Mouse (Mus musculus) heart, postnatal 36 days (tissue): ENCODE results near the gene Cript. TPM values are rescaled to one million over a fixed set of nuclear protein-coding genes. Genes with fewer than 3 reads are reported as not detected.

Experiments
- total RNA-seq, 2 experiments: library from RNA; stranded (reverse); gene quantifications; 2 replicates each; pipeline ENCODE4 v1.2.3; 2021

Cript gene
- total RNA-seq, 2 experiments from 2014 or later = 44.1 to 44.4 TPM

Other genes starting within 250 kb of the Cript start
- gene Tmem247, start 108.2 kb upstream of the Cript start, total RNA-seq = not detected
- gene Atp6v1e2, start 77.7 kb upstream of the Cript start, total RNA-seq = not detected
- 100 to 1,000 TPM; 144 to 146 TPM for gene Rhoq, start 62.5 kb upstream of the Cript start, total RNA-seq
- 1 to 10 TPM; 3.5 to 4.1 TPM for gene Pigf, start 144 bp upstream of the Cript start, total RNA-seq
- 10 to 100 TPM; 25.6 to 29.4 TPM for gene Socs5, start 82.1 kb downstream of the Cript start, total RNA-seq
- gene Mcfd2, start 240.4 kb downstream of the Cript start, total RNA-seq = 10 to 100 TPM; 44.0 to 51.0 TPM